Mouse (Mus musculus) frontal cortex, adult 2 months (tissue): ENCODE data around the gene Marc2. TPM values are rescaled to one million over a fixed set of nuclear protein-coding genes. Genes with fewer than 3 reads are reported as not detected.

ENCODE experiments used
- DNase-seq, 2 experiments: peaks; one replicate each; pipeline ENCODE4 v3.0.0; 2022; ENCODE audit warnings: low spot score in 1 of 2; ENCODE audit errors: extremely low spot score in 1 of 2
- polyA plus RNA-seq: library from polyadenylated mRNA; depleted of rRNA; stranded (reverse); fragments of >200 nt; gene quantifications from 2 replicates; pipeline ENCODE4 v1.2.3, GENCODE M21; 2012; rRNA removed

Gene Marc2
- polyA plus RNA-seq = 85.6 and 95.2 TPM in 2 replicates

DNA sequence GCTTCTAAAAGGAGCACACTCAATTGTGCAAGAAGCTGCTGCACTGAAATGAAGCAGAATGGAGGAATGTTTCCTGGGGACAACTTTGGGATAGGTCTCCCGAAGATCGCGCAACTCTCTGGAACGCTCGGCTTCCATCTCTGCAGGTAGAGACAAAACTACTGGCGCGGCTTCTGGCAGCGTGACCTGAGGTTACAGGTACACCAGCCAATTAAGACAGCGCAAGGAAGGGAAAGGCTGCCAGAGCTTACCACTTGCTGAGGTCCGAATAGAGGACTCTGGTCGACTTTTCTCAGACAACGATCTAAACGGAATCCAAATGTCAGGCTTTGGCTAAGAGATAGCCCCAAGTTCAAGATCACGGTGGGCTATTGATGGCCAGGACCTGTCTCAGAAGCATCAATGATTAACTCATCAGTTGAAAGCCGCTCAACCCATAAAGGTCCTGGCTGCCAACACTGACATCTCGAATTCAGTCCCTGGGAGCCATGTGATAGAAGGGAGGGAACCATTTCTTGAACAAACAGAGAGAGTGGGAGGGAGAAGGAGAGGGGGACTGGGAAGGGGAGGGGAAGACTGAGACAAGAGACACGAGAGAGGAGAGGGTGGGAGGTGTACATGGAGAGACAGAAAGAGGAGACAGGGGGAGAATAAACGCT lies at the start of gene Marc2:
Gene Marc2 (minus strand): TSS at position 360 of the 659 bp plus-strand sequence.
- DNase-seq = no peak

DNA sequence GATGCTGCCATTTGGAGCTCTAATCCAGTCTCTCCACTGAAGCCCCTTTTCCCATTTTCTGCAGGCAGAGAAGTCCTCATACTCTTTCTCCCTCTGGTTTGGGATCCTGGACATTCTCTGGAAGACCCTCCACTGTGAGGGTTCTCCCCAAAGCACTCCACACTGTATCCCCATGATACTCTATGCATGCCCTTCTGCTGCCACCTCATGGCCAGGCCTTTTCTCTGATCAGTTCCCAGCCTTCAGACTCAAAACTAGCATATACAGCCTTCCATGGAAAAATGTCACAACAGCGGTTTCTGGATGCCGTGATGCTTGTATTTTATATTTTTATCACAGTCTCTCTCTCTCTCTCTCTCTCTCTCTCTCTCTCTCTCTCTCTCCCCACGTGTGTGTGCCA lies 45.7 kb upstream of the Marc2 start:
- DNase-seq = no peak

DNA sequence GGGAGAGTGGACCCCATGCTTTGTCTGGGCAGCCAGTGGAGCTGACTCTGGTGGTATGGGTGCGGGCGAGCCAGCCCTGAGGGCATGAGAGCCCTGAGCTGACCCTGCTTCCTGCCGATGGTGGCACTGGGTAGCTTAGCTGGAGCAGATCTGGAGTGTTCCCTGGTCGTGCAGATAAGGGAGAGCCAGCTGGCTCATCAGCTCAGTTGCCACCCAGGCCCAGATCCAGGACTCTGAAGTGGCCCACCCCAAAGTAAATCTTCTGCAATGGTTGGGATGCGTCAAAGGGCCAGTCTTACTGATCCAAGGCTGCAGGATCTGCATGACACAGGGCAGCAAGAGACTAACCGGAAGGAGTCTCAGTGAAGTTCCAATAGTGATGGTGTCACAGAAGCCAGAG lies 43.2 kb upstream of the Marc2 start:
- no peak for DNase-seq

DNA sequence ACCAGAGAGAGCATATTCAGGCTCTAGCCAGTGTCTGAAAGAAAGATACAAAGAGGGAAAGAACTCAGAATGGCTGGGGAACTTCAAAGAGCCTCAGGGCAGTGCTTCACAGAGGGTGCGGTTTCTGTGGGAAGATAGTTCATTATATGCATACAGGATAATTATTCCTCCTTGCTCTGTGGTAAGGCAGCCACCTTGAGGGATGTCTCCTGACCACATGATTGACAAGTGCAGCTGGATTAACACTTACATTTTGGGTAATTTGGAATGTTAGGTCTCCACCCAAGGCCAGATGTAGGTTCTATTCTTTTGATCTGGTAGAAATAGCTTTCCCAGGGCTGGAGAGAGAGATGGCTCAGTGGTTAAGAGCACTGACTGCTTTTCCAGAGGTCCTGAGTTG lies 39.9 kb upstream of the Marc2 start:
- no peak for DNase-seq

DNA sequence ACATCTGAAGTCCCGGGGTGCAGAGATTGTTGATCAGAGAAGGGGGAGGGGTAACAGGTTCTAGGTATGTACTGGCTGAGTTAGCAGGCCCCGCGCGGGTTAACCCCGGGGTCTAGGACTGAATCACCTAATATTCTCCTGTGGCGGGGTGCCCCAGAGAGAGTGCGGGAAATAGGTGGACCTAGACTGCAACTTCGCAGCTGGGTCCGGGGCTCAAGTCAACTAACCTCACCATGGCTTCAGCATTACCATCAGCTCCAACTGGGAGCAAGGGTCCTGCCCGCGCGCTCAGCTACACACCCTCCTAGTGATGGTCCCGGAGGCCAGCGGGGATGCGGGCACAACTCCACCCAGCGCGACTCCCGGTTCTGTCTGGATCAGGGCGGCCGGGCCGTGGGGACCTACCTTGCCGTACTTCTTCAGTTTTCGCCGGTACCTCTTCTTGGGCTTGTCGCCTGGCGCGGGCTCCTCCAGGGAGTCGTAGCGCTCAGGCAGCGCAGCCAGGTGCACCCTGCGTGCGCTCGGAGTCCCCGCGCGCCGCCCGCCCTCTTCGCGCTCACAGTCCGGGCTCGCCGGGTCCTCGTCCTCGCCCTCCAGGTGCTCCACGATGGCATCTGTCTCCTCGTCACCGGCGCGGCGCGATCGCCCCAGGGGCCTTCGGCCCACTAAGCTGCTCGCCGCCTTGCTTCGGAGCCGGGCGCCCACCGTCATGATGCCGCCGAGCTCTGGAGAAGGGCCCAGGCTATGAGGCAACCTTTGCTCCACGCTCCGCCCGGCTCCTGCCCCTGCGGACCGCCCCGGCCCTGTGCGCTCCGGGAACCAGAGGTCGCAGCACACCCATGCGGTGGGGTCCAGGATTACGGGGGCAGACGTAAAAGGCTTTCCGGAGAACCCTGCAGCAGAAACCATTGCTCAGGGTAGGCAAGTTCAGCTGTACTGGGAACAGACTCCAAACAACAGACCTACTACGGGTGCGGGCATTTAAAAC lies 36.3 kb upstream of the Marc2 start, which contains the start of gene C130074G19Rik:
Gene C130074G19Rik (minus strand): TSS at position 938 of the 988 bp plus-strand sequence.
- peak in 1 of 2 experiments; percentile 33 for DNase-seq

DNA sequence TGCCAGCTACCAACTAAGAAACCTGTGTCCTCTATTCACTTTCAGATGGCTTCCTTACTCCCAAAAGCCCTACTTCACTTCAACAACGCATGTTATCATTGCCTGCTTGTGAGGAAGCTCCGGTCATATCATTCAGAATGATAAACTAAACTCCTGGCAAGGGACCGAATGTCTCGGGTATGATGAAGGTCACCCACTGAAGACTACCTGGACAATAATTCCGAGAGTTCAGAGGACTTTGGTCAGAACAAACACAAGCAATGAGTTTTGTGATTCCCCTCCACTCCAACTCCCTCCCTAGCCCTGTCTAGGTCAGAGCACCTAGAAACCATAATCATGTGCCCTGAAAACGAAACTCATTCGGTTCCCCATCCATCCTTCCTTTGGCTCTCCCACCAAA lies 35.6 kb upstream of the Marc2 start:
- DNase-seq = no peak

DNA sequence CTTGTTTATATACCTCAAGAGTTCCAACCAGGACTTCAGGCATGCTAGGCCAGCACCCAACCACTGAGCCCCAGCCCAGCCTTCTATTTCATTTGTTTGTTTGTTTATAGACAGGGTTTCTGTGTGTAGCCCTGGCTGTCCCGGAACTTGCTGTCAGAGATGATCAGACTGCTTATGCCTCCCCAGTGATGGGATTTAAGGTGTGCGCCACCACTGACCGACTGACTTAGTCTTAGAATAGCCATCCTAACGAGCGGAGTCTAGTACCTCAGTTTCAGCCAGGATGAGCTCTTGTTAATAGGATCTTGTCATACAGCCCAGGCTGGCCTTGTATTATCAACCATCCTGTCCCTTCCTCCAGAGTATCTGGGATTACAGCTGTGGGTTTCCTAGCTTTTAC lies 35.0 kb upstream of the Marc2 start:
- DNase-seq = no peak

DNA sequence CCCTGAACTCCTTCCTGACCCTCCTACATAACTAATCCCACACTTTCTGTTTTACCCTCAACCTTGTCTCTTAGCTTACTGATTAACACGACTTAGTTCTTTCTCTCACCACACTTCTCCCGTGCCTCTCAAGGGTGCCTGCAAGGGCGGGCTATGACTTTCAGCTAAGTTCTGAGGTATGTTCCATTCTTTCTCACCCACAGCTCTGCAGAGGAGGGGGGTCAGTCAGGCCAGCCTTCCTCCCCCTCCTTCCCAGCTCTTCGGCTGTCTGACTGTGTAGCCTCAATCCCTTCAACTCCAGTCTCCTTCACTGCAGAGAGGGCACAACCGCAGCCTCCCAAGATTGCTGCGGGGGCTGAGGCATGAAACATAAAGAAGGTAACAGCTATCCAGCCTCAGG lies 32.6 kb upstream of the Marc2 start:
- DNase-seq = no peak

DNA sequence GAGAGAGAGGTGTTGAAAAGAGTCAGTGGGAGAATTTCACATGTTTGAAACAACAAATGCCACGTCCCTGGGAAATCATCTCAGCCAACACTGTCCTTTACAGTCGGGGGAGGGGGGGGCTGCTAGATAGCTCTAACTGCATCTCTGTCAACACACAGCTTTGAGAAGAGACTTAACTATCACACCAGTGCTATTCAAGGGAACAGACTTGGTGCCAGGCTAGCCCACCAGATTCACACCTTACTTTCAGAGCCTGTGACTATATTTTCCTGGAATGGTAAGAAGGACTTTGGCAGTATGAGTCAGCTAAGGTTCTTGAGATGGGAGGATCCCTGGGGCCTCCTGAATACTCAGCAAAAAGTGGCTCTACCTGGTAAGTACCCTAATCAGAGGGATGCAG lies 31.1 kb upstream of the Marc2 start:
- peak; percentile 76 to 80 for DNase-seq

DNA sequence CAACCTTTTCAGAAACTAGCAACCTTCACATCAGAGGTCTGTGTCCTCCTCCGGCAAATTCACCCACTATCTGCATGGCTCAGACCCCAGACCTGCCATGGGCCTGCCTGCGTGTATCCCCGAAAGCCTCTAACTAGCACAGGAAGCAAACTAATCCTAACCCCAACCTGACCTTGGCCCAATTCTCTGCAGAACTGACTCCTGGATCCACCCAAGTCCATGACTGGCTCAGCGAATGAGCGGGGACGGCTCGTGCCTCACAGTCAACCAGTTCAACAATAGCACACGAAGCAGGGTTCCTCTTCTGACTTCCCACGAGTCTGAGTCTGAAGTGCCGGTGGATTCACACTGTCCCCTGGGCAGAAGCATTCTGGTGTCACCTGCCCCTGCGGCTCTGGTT lies 27.7 kb upstream of the Marc2 start:
- no peak for DNase-seq

DNA sequence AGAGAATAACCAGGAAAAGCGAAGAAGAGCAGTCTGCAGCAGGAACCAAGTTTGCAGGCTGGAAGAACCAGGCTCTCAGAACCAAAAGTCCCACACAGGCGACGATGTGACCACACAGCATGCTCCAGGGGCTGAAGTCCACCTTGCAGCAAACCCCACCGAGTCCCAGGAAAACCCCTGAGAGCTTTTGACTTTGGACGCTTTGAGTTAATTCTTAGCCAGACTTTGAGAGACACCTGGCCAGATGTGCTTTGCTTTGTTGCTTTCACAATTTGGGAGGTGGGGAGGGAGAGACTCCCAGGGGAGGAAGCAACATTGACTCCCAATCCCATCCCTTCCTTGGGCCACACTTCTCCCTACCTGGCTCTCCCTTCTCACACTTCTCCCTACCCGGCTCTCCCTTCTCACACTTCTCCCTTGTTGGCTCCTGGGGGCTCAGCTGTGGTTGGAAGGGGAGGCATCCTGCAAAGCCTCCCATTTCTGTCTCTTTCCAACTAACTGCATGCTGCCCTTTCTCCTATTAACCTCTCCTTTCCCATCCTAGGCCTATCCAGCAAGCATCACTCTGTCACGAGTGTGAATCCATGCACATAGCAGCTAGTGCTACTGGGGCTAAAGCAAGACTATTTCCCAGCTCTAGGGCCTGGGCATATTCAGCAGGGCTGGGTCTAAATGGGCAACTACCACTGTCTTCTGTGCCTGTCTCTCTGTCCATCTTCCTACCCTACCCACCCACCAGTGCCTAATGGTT lies 26.0 kb upstream of the Marc2 start:
- no peak for DNase-seq

DNA sequence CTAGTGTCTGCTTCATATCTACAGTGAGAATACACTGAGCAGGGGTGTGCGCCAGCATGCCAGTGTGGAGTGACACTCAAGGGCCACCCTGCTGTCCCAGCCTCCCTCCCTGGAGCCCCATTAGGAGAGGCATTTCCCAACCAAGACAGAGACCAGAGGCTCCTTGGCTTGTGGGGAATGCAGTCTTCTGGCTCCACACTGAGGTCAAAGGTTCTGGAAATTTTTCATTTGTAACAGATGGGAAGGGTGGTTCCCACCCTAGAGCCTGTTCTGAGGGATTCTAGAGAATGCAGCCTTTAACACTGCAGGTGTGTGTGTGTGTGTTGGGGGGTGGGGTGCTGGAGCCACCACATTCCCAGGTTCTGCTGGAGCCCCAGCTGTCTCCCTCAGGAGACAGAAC lies 25.3 kb upstream of the Marc2 start:
- no peak for DNase-seq

DNA sequence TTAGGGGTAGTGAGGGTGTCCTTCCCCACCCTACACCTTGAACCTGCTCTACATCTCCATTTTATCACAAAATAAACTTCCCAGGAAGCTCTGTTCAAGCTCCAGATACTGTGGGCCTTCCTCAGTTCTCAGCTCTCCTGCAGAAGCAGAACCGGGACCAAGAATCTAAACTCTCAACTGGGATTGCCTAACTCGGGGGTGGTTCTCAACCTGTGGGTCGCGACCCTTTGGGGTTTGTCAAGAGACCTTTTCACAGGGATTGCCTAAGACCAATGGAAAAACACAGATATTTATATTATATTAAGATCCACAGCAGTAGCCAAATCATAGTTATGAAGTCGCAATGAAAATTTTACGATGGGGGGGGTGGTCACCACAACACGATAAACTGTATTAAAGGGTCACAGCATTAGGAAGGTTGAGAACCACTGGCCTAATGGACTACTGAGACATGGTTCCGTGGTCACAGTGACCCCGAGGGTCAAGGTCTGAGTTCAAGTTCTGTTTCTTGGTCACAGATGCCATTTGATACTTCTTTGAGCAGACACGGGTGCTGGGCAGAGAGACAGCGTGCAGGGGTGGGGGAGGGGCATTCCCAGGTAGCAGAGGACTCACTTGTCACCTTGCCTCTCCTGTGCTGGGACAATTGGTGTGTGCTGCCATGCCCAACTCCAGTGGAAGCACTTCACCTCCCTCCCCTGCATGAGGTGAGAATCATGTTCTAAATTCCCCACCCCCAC lies 24.6 kb upstream of the Marc2 start:
- no peak for DNase-seq

DNA sequence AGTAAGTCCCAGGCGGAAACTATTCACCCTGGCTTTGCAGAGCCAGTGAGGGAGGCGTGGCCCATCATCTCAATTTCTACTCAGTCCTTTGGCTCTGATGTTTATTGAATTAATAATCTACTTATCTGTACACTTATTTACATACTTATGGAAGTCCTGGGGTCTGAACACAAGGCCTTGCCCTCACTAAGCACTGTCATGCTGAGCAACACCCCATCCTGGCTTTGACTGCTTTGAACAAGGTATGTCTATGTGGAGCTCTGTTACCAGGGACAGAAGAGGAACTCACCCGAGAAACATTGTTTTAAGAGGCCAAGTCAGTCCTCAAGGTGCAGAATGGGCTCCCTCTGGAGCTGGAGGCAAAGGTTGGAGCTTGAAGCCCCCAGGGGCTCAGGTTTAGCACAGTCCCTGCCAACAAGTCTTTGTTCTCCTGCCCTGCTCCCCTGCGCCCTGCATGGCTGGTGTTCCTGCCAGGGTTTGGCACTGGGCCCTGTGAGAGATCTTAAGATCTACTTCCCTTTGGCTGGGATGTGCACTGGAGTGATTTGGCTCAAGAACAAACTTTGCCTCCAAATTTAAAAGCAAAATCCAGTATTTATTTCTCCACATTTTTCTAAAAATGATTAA lies 23.8 kb upstream of the Marc2 start:
- no peak for DNase-seq

DNA sequence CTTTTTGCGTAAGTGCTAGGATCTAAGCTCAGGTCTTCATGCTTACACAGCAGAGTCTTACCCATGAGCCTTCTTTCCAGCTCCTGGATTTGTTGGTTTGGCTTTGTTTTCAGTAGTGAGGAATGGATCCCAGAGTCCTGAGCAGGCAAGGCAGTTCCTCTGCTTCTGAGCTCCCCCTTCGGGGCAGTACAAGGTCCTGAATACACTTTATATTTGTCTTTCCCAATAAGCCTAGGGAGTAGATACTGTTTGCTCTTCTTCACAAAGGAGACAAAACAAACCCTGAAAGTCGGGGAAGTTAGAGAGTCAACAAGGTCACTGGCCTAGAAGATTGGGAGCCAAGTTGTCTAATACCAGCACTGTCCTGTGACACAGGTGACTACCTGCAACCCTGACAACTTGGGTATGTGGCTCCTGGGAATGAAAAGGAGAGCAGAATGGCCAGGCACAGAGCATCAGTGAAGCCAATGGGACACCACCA lies 21.4 kb upstream of the Marc2 start:
- DNase-seq = no peak

DNA sequence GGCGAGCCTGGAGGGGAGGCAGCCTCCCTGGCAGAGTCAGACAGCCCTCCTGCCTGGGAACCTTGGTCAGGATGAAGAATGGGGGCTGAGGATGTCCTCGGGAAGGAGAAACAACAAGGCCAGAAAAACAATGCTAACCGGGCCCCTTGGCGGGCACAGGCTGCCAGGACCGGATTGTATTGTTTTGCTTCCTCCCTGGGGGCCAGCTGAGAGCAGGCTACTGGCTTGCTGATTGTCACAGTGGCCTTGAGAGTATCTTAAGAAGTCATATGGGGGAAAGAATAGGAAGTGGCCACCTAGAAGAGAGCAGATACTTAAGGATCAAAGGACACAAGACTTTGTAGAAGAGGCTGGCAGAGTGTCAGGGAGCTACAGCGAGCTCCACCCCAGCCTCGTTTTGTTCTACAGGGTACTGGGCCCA lies 18.1 kb upstream of the Marc2 start:
- no peak for DNase-seq

DNA sequence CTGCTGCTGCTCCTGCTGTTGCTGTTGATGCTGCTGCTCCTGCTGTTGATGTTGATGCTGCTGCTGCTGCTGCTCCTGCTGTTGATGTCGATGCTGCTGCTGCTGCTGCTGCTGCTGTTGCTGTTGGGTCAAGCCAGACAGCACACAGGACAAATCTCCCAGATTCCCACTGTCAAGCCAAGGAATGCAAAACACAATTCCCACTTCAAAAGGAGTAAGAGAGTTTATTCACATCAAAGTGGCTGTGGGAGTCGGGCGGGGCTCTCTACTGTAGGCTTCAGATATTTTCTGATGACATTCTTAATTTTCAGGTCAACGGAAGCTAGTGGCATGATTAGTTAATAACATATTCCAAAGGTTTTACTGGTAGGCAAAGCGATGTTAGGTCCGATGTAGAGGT lies 16.4 kb upstream of the Marc2 start:
- no peak for DNase-seq

DNA sequence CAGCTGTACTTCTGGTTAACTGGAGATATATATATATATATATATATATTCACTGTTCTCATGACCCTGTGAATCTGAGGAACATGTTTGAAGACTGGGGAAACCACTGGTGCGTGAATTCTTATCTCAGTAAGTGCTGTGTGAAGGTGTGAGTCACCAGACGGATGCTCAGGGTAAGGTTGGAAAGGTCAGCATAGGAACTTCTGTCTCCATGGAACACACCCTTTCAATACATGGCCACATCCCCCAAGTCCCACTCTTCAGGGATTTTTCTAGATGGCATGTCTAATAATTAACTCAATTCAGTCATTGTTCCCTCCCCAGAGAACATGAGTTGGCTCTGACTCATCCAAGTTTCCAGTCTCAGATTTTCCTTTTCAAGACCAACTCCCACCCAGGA lies 15.3 kb upstream of the Marc2 start:
- DNase-seq = no peak

DNA sequence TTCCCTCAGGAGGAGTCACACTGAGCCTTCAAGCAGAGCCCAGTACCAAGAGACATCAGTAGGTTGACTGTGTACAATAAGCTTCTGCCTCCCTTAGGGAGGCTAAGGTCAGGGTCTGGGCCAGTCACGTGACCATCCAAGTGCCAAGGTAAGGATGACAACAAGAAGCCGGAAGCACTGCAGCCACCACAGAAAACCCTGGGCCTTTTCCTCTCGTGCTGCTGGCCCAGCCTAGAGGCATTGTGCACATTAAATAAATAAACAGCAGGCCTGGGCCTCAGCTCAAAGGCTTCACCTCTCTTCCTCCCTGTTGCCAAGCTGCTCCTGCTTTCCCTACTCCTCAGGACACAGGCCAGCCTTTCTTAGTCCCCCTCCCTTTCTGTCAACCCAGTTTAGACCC lies 14.0 kb upstream of the Marc2 start:
- no peak for DNase-seq

DNA sequence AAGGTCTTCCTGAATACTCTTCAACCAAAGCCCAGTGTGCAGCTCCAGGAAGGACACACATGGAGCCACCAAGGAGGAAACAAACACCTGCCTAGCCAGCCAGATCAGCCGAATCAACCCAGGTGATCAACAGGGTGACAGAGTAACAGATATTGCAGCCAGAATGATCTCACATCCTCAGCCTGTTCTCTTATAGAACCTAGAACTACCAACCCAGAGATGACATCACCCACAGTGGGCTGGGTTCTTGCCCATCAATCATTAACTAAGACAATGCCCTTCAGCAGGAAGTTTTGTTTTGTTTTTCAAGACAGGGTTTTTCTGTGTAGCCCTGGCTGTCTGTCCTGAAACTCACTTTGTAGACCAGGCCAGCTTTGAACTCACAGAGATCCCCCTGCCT lies 12.0 kb upstream of the Marc2 start:
- DNase-seq = no peak
